Mouse (Mus musculus): ENCODE results near the gene Mycl. TPM values are rescaled to one million over a fixed set of nuclear protein-coding genes. Genes with fewer than 3 reads are reported as not detected.

Mycl gene
- polyA plus RNA-seq, 2 experiments from 2014 or later, result not detected

GRCm38 (mm10) chr4:123021591-123021990 lies 26.1 kb downstream of the Mycl start:
- ATAC-seq, result no peak

- no peak for ATAC-seq
Measured at GRCm38 (mm10) chr4:123022896-123023295, 27.4 kb downstream of the Mycl start.

- no peak for ATAC-seq
Measured at GRCm38 (mm10) chr4:123025418-123025817, 30.0 kb downstream of the Mycl start.

- no peak for ATAC-seq
Measured at GRCm38 (mm10) chr4:123026161-123026560, 30.7 kb downstream of the Mycl start.

GRCm38 (mm10) chr4:123026597-123026996 lies 31.1 kb downstream of the Mycl start:
- no peak for ATAC-seq

- no peak for ATAC-seq
Measured at GRCm38 (mm10) chr4:123034841-123035240, 39.4 kb downstream of the Mycl start.

GRCm38 (mm10) chr4:123035636-123036035 lies 40.2 kb downstream of the Mycl start:
- ATAC-seq, result no peak

GRCm38 (mm10) chr4:123036710-123037109 lies 41.3 kb downstream of the Mycl start:
- no peak for ATAC-seq

- ATAC-seq, result no peak
Measured at GRCm38 (mm10) chr4:123041131-123041530, 45.7 kb downstream of the Mycl start.

- ATAC-seq, result no peak
Measured at GRCm38 (mm10) chr4:123043858-123044257, 48.4 kb downstream of the Mycl start.

- no peak for ATAC-seq
Measured at GRCm38 (mm10) chr4:123044842-123045241, 49.4 kb downstream of the Mycl start.

- no peak for ATAC-seq
Measured at GRCm38 (mm10) chr4:123046300-123046699, 50.8 kb downstream of the Mycl start.

- ATAC-seq, result peak; percentile 70
Measured at GRCm38 (mm10) chr4:123050681-123051211, 55.3 kb downstream of the Mycl start.

Other genes starting within 250 kb of the Mycl start
- gene Ppt1, start 159.4 kb upstream of the Mycl start, polyA plus RNA-seq (2017; shearing (Covaris generic)), result 100 to 1,000 TPM; 112 to 156 TPM
- 100 to 1,000 TPM; 298 to 352 TPM for gene Cap1, start 109.6 kb upstream of the Mycl start, polyA plus RNA-seq (2017; shearing (Covaris generic))
- gene Mfsd2a, start 34.5 kb upstream of the Mycl start, polyA plus RNA-seq (2017; shearing (Covaris generic)), result 1 to 10 TPM in 1 of 2 experiments, under 1 TPM in 1; 0.93 to 1.5 TPM
- 10 to 100 TPM; 16.0 to 21.2 TPM for gene Trit1, start 20.9 kb downstream of the Mycl start, polyA plus RNA-seq (2017; shearing (Covaris generic))
- under 1 TPM in 1 of 2 experiments, not detected in 1; 0.28 TPM for gene Bmp8b, start 109.5 kb downstream of the Mycl start, polyA plus RNA-seq (2017; shearing (Covaris generic))
- not detected for gene Oxct2b, start 120.6 kb downstream of the Mycl start, polyA plus RNA-seq (2017; shearing (Covaris generic))
- gene Ppie, start 144.3 kb downstream of the Mycl start, polyA plus RNA-seq (2017; shearing (Covaris generic)), result 100 to 1,000 TPM; 104 to 139 TPM
- gene Hpcal4, start 187.6 kb downstream of the Mycl start, polyA plus RNA-seq (2017; shearing (Covaris generic)), result not detected
- gene Nt5c1a, start 205.9 kb downstream of the Mycl start, polyA plus RNA-seq (2017; shearing (Covaris generic)), result not detected
- not detected for gene Heyl, start 237.9 kb downstream of the Mycl start, polyA plus RNA-seq (2017; shearing (Covaris generic))